Mouse (Mus musculus) midbrain, embryonic 16.5 days (tissue): Measurements from ENCODE around the gene Tsc22d2. TPM values are rescaled to one million over a fixed set of nuclear protein-coding genes. Genes with fewer than 3 reads are reported as not detected.

ENCODE experiments used
- polyA plus RNA-seq: library from polyadenylated mRNA; unstranded; fragments of >200 nt; fragmentation: Nextera tagmentation; extraction: Ambion mirVana; gene quantifications from 2 replicates; pipeline ENCODE4 v1.2.1, GENCODE M21; 2015

The Tsc22d2 gene
- polyA plus RNA-seq, 1 experiment from 2014 or later: 7.2 TPM

Other genes starting within 250 kb of the Tsc22d2 start
- gene Eif2a, start 111.1 kb downstream of the Tsc22d2 start, polyA plus RNA-seq: 33.4 and 33.9 TPM in 2 replicates
- 48.5 and 52.4 TPM in 2 replicates for gene Serp1, start 111.2 kb downstream of the Tsc22d2 start, polyA plus RNA-seq
- gene Selenot, start 161.9 kb downstream of the Tsc22d2 start, polyA plus RNA-seq: 23.0 and 24.8 TPM in 2 replicates
- gene Erich6, start 222.5 kb downstream of the Tsc22d2 start, polyA plus RNA-seq: 0.19 and 0.26 TPM in 2 replicates